Mouse (Mus musculus) ovary, postnatal 36 days (tissue): ENCODE data around the gene Zdhhc18.

Experiments
- DNase-seq: peaks from one replicate; pipeline ENCODE4 v3.0.0; 2022; ENCODE audit warnings: low spot score, mixed read lengths

The Zdhhc18 gene

DNA sequence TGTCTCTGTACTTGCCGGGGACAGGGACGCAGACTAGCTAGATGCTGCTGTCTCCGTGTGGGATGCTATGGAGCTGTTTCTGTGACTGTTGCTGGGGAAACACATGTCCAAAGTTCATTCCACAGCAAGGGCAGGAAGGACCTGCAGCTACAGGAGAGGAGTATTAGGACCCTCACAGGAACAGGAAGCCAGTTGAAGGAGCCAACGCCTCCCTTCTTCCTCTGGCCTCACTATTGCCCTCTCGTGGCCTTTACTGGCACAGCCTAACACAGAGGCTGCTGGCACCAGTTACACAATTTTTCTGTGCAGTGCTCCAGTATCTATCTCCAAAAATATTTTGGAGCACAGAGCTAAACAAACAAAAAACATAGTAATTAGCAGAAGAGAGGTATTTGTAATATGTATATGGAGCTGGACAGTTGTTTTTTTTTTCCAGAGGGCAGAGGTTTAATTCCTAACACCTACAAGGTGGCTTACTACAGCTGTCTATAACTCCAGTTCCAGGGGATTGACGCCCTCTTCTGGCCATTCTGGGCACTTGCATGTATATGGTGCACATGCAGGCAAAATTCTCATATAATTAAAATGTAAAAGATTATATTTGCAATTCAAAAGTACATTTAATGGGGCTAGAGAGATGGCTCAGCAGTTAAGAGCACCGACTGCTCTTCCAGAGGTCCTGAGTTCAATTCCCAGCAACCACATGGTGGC, at the start of gene Zdhhc18:
Gene Zdhhc18, minus strand, starts transcription at position 166 of the 711 bp plus-strand sequence.
- DNase-seq = peak; percentile 74

DNA sequence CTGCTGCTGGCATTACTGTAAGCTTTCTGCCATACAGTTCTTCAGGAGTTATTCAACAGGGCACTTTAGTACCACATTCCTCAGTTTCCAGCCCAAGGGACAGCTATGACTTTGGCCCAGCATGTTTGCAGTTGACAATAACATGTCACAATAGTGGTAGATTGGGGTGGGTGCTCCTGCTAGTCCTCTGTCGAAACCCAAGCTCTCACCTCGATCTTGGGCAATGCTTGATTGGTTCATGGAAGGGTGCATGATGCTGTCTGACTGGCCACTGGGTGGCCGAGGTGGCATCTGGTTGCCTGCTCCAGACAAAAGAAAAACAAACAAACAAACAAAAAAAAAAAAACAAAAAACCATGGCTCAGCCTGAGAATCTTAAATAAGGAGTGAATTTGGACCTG, 45.4 kb upstream of the Zdhhc18 start:
- no peak for DNase-seq

DNA sequence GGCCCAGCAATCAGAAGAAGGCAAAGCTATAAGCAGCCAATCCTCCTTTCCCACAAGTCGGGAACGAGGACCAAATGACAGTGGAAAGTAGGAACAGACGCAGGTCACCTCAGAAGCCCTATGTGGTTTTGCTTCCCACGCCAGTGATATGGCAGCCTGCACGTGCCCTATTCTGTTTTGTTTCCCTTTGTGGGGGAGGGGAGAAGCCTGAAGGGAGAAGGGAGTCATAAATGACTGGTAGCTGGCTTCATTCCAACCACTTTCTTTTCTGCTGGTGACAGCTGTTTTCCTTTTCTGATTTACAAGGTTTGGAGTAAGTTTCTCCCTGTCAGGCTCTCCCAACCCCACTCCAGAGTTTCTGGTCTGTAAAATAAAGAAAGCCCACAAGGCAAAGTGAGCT, 40.3 kb upstream of the Zdhhc18 start:
- no peak for DNase-seq

DNA sequence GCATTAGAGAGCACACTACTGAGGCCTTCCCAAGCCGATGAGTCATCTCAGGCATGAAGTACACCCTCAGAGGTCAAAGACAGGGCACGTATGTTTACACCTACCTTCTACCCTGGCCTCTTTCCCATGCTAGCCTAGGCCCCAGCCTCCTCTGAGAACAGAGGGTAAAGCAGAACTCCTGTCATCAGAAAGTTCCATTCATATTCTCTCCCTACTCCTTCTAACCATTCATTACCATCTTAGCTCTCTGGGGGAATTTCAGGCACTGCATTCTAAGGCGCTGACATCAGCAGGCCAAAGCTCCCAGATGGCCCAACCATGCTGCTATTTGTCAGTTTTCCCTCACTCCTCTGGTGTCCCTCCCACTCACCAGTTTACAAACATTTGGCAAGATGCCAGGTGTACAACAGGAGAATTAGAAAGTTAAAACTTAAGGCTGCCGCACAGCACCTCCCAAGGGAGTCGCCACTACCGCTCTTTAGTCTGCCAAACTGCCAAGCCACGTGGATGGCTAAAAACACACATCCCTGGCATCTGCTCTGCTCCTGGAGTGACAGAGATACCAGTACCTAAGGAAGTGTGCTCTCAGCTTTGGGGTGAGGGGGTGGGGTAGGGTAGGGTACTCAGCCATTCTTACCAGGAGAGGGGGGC, 38.6 kb upstream of the Zdhhc18 start:
- no peak for DNase-seq

DNA sequence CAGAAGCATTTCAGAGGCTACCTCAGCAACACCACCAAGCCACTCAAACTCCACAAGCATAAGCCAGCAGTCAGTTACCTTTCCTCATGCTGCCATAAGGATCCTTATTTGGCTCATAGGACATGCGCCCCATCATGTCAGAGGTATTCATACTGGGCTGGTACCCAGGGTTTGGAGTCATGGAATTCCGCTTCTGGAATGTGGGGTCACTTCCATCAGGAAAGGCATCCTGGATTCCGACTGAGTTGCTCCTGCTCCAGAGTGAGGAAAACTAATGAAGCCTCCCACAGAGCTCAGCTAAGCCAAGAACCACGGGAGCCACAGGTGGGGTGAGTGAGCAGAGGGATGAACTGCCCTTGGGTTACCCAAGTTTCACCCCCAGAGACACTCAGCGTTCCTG, 37.2 kb upstream of the Zdhhc18 start:
- no peak for DNase-seq

DNA sequence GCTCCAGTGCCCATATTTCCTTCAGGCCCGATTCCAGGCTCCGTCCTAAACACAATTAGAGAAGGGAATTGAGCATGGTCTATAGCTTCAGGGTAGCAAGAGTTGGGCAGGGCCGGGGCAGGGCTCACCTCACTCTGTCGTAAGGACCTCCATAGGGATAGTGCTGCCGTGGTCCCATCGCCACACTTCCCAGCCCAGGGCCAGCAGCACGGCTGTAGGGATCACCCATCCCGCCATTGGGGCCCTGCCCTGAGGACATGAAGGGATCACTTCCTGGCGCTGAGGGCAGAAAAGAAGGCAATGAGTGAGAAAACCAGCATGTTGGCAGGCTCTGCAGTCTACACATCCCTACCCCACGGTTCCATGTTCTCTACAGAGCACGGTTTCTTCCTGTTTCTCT, 36.6 kb upstream of the Zdhhc18 start:
- DNase-seq = no peak

DNA sequence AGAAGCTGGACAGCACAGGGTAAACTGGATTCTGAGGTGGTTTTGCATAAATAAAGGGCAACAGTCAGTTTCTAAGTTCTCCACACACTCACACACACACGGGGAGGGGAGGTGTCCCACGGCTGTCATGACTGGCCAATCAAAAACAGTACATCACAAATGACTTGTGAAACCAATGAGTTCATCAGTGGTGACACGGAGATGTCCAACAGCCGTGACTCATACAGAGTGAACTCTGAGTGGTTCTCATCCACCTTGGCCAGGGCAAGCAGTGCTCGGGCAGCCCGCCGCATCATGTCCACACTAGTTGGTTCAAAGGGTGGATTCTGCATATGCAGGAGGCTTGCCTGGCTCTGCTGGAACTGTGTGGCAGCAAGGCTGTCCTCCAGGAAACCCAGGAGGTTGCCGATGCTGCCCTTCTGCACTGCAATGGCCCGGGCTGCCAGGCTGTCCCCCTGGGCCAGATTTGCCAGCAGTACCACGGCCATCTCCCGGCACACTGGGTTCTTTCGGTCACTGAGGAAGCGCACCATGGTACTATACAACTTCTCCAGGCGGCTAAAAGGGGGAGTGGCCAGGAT, 30.3 kb upstream of the Zdhhc18 start:
- DNase-seq = no peak

DNA sequence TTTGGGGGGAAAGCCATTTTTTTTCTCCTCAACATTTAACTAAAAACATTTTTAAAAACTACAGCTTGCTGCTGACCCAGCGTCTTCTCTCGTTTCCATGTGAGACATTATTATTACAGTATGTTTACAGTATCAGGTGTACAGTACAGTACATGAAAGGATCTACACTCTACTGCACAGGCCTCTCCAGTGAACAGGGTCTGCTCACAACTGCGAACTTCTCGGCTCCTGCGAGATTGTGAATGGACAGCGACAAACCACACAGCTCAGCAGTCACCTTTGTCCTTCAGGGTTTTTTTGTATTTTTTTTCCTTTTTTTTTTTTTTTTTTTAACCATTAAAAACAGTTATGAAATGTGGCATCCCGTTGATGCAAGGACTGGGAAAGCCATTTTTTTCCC, 29.7 kb upstream of the Zdhhc18 start:
- DNase-seq = no peak

DNA sequence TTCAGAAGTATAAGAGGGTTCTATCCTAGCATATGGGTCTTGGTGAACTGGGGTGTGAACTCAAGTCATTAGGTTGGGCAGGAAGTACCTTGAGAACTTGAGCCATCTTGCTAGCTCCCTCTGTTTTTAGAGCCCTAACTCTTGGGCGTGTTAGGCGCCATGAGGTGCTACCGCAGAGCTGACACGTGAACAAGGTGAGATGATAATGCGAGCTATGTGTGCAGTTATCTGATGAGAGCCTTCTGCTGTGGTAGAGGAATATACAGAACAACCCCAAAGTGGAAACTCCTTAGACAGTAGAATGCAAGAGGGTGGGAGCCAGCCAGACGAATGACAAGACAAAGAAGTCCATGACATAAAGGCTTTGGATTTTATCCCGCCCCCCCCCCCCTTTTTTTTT, 27.3 kb upstream of the Zdhhc18 start:
- DNase-seq = no peak

DNA sequence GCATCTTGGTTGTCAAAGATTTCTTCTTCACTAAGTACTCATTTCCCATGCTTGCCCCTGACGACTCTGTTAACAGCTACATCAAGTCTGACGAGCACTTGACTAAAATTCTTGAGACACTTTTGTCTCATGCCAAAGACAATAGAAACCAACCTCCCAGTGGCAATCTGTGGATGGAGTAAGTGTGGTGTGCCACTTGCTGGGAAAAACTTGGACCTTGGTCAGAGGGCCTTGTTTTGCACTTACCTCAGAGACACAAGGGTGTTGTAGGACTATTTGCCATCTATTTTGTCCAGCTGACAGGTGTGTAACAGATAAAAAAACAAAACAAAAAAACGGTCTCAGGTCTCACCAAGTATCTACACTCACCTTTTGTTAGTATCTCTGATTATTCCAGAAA, 26.2 kb upstream of the Zdhhc18 start:
- no peak for DNase-seq

DNA sequence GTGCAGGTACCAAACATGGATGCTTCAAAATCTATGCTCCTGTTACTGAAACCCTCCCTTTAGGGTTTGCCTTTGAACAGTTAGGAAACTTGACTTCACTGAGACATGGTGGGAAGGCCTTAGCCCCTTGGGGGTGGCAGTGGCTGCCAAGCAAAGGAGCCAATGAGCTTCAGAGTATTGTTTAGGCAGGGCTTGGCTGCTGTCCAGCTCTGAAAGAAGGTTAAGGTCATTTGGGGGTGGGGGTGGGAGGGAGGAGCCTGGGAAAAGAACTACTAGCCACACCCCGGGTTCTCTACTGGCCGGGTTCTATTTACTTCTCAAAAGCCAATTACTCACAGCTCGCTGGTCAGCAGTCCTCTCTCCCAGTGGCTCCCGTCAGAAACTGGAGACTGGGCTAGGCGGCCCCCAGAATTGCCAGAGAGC, 25.7 kb upstream of the Zdhhc18 start:
- DNase-seq = peak; percentile 66

DNA sequence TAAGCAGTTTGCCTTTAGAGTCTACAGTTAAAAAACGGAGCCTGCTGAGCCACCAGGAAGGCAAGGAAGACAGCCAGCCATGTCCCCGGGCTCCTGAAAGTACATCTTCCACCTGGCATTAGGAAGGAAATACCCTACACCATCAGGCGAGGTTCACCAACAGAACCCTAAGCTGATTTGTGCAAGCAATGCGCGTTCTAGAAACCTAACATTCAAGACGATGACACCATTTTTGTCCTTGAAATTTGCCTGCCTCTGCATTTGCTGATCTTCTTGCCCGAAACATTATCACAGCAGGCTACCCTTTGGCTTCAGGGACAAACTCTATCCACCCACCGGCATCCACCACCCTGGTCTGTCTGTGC, 24.4 kb upstream of the Zdhhc18 start:
- no peak for DNase-seq

DNA sequence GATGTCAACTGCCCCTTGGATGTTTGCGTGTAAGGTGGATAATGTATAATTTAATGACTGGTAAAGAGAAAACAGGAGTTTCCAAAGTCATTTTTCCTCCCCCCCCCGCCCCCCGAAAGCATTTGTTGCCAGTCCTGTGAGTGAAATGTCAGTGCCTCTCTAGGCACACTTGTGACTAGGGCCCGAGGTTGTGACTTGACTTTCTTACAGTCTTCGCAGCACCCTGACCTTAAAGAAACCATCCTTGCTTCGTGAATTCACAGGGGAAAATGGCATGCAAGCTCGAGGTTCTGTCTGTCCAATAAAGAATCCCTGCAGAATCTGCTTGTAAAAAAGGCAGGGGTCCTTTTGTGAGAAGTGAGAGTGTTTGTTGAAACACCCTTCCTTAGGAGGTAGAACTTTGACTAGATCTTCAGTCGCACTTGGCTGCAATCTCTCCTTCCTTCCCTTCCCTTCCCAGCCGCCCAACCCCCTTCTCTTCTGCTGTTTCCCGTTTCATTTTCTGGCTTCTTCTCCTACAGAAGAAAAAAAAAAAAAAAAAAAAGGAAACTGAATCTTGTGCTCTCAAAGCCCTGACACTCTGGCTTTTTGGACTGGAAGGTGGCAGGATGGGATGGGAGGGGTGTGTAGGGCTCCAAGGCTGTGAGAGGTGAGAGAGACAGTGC, 23.8 kb upstream of the Zdhhc18 start:
- no peak for DNase-seq

DNA sequence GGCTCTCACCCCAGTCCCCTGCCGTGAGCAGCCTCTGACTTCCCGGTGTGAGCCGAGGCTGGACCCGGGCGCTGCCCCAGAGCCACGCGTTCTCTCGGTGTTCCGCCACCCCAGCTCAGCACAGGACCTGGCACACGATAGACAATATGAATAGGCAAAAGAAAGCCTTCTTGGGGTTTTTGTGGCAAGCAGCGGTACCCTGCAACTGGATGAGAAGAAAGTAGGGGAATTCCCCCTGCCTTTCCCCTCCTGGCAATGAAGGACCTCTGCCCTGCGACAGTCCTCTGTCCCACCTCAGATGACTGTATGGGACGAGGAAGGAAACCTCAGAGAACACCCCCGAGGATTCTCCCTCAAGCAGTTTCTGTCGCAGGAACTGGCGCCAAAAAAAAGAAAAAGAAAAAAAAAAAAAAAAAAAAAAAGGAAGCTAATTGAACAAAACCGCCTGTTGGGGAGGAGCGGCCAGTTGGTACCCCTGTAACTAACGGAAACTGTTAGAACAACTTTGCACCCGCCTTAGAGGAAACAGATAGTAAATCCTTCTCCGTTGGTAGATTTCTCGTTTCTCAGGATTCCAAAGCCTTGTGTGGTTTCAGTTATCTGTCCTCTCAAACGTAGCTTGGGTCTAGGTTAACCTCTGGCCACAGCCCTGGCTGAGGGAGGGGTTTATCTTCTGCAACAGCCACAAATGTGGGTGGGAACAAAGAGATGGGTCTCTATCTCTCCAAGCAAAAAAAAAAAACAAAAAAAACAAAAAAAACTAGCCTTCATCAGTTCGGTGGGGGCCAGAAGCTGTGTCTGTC, 23.1 kb upstream of the Zdhhc18 start:
- DNase-seq = no peak

DNA sequence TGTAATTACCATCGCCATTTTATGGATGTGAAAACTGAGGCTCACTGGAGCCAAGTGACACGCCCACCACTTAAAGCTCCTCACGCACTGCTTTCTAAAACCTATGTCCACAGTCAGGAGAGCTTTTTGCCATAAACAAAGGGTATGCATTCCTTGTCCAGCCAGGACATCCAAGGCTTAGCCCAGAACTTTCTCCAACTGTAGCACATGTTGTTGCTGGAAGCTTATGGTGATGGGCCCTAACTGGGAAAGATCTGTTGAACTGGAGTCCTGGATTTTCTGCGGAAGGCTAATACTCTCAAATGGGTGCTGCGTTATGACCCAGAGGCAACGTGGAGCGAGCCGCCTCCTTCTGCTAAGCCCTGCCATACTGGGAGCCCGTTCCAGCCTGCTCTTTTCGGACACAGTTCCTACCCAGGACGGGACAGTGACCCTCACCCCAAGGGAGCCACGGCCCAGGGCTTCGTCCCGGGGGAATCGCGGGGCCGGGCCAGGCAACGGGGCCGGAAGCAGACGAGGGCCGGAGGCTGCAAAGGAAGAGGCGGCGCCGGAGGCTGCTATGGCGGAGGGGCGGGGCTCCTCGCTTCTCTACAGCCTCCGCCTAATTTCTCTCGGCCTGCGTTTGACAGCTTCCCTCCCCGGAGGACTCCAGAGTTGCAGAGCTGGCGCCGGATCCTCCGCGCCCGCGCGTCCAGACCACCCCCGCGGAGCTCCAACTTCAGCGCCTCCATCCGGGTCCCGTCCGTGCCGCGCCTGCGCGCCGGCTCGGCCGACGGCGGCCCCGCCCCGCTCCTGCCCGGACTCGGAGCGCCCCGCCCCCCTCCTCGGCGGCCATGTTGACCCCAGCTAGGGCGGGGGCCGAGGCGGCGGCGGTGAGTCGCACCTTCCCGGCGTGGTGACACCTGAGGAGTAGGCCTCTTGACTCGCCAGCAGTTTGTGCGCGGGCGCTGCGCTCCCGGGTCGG, 22.2 kb upstream of the Zdhhc18 start, which contains the start of gene Pigv:
Gene Pigv, minus strand, starts transcription at position 767 of the 964 bp plus-strand sequence.
- peak; percentile 95 for DNase-seq

DNA sequence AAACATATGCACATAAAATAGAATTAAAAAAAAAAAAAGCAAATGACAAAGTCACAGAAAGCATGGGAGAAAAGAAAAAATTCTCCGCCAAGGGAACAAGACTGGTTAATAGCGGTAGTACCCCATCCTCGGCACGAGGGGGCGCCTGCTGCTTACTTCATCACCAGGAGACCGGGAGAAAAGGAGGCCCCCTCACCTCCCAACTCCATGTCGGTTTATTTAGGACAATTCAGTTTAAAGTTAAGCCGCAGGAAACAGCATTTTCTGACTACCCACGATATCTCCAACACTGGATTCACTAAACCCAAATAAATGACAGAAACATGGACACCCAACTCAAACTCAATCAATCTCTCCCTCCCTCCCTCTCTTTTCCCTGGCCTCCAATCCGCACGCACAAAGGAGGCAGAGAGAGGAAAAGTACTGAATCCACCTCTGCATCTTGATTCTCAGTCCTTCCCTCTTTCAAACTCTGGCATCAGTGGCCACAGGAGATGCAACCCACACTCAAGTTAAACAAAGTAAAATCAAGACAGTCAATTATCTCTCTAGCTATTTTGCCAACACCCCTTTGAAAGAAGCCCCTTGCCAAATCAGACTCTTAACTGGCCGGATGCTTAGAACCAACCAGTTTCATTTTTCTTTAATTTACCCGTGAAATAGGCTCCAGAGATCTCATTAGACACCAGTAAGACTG, 21.4 kb upstream of the Zdhhc18 start:
- DNase-seq = peak; percentile 81

DNA sequence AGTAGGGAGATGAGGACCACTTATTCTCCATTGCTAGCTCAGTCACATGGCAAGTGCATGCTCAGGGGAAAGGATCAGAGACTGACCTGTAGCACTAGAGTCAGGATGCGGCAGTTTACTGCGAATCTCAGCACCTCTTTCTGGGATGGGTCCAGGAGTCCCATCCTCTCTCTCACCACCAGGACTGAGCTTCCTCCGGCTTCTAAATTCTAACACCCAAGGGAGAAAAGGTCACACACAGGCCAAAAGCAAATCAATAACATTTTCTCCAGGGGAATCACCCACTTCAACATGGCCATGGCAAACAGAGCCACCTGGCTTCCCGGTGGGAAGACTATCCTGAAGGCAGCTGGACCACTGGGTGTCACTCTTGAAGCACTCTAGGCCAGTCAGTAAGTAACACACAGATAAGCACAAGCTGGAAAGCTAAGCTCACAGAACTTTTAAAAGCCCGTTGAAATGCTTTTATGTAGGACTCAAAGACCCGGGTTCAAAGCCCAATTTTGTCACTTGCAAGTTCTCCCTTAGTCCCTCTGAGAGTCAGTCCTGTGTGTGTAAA, 19.8 kb upstream of the Zdhhc18 start:
- no peak for DNase-seq

DNA sequence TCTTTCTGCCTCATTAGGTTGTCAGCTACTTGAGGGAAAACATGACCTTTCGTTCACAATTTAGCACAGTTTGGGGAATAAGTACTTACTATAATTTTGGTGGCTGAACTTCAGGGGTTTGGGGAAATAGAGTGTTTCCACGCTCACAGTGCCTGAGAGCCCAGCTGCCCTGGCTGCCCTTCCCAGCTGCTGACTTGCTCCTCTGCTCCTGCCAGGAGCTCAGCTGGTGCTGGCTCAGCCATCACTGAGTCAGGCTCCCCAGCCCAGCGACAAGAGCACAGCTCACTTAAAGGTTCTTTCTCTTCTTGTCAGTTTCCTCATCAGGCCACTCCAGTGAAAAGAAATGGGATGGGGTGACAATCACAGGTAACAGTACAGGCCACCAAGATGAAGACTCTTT, 18.6 kb upstream of the Zdhhc18 start:
- DNase-seq = no peak

DNA sequence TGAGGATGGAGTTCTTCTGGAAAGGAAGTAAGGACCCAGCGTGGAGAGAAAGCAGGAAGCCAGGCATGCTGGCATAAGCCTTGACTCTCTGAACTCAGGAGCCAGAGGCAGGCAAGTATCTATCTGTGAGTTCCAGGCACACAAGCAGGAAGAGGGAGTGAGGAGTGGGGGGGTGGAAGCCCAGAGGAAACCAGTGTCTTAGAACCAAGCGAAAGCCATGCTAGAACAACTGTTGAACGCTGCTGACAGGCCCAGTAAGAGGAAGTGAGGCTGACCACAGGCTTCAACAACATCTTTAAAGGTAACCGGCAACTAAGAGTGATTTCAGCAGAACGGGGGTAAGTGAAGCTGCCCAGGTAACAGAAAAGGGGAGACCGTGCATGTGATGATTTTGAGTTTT, 16.2 kb upstream of the Zdhhc18 start:
- DNase-seq = no peak

DNA sequence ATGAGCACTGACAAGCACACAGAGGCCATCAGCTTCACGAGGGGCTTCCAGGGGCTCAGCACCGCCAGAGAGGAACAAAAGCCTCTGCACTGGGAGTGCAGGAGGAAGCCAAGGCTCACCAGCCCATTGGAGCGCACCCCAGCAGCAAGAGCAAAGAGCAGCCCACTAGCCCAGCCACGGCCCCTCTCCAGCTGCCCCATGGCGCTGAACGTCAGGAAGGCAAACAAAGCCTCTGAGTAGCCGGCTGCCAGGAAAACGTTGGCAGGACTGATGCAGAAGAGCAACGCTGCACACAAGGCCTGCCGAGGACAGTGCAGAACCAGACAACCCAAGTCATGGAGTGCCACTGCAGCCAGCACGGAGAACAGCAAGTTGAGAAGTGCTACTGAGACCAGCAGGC, 15.2 kb upstream of the Zdhhc18 start:
- no peak for DNase-seq
